Mouse (Mus musculus) WW6 (cell line): Measurements from ENCODE around the gene Schip1.

ENCODE experiments used
- DNase-seq: peaks from one replicate; pipeline ENCODE4 v3.0.0-alpha.2; 2013; ENCODE audit warnings: low read depth, low spot score

Schip1 gene

GRCm38 (mm10) chr3:68583031-68583693, 518.6 kb downstream of the Schip1 start:
- DNase-seq: no peak

- DNase-seq: no peak
Measured at GRCm38 (mm10) chr3:68583771-68584511, 519.3 kb downstream of the Schip1 start.

GRCm38 (mm10) chr3:68585213-68585612, 520.6 kb downstream of the Schip1 start:
- DNase-seq: no peak

- no peak for DNase-seq
Measured at GRCm38 (mm10) chr3:68586646-68587064, 522.1 kb downstream of the Schip1 start.

- no peak for DNase-seq
Measured at GRCm38 (mm10) chr3:68587567-68588245, 523.1 kb downstream of the Schip1 start.

- DNase-seq: no peak
Measured at GRCm38 (mm10) chr3:68589220-68589840, 524.7 kb downstream of the Schip1 start.

- no peak for DNase-seq
Measured at GRCm38 (mm10) chr3:68590436-68590835, 525.8 kb downstream of the Schip1 start.

- DNase-seq: no peak
Measured at GRCm38 (mm10) chr3:68592575-68592974, 528.0 kb downstream of the Schip1 start.

GRCm38 (mm10) chr3:68593073-68593867, 528.7 kb downstream of the Schip1 start:
- no peak for DNase-seq

GRCm38 (mm10) chr3:68595316-68595925, 530.8 kb downstream of the Schip1 start:
- no peak for DNase-seq

- DNase-seq: no peak
Measured at GRCm38 (mm10) chr3:68596938-68597337, 532.3 kb downstream of the Schip1 start.

- DNase-seq: no peak
Measured at GRCm38 (mm10) chr3:68602891-68603290, 538.3 kb downstream of the Schip1 start.

- no peak for DNase-seq
Measured at GRCm38 (mm10) chr3:68604467-68604866, 539.9 kb downstream of the Schip1 start.

GRCm38 (mm10) chr3:68604962-68605361, 540.4 kb downstream of the Schip1 start:
- no peak for DNase-seq

- no peak for DNase-seq
Measured at GRCm38 (mm10) chr3:68605942-68606603, 541.5 kb downstream of the Schip1 start.

- no peak for DNase-seq
Measured at GRCm38 (mm10) chr3:68606730-68607129, 542.1 kb downstream of the Schip1 start.

- no peak for DNase-seq
Measured at GRCm38 (mm10) chr3:68607336-68607735, 542.7 kb downstream of the Schip1 start.

GRCm38 (mm10) chr3:68608848-68609497, 544.4 kb downstream of the Schip1 start:
- DNase-seq: no peak

GRCm38 (mm10) chr3:68610011-68610410, 545.4 kb downstream of the Schip1 start:
- no peak for DNase-seq
